Mouse (Mus musculus) liver, embryonic 14.5 days (tissue): Measurements from ENCODE around the gene Cyp2c55. TPM values are rescaled to one million over a fixed set of nuclear protein-coding genes. Genes with fewer than 3 reads are reported as not detected.

Source experiments
- ATAC-seq: fragments of 200-750 bp; cut with Nextera tagmentation; 2 replicates; pipeline ENCODE4 v1.8.0; 2017; ENCODE audit warnings: moderate number of reproducible peaks, mild to moderate bottlenecking, moderate library complexity; ENCODE audit not compliant: insufficient read depth
- DNase-seq, 3 experiments: peaks; one replicate each; pipeline ENCODE4 v3.0.0-alpha.2; 2012 to 2013; ENCODE audit warnings: low read depth in 3 of 3, low spot score in 3 of 3
- H3K27ac ChIP-seq: fragments of 300-500 bp; sonication (generic); 2 replicates; pipeline ENCODE4 v1.5.1; 2014; ENCODE audit warnings: moderate library complexity, mild to moderate bottlenecking, control low read depth, inconsistent platforms
- H3K27me3 ChIP-seq: fragments of 300-500 bp; sonication (generic); 2 replicates; pipeline ENCODE4 v1.6.1; 2014; ENCODE audit warnings: mild to moderate bottlenecking, low read length, moderate library complexity; ENCODE audit not compliant: control insufficient read depth, insufficient read depth
- H3K36me3 ChIP-seq: fragments of 300-500 bp; sonication (generic); replicated peaks from 2 replicates; pipeline ENCODE4 v1.6.1; 2014; ENCODE audit warnings: low read depth; ENCODE audit not compliant: control insufficient read depth, insufficient read depth
- H3K4me1 ChIP-seq, 2 experiments: fragments of 200-500 bp in 1 of 2; fragments of 300-500 bp in 1 of 2; sonication (generic) in 1 of 2; replicated peaks; 2 replicates each; pipeline ENCODE4 v1.6.1; 2012 to 2014; ENCODE audit warnings: antibody characterized with exemption in 1 of 2, inconsistent platforms in 1 of 2, low read length in 1 of 2; ENCODE audit not compliant: control insufficient read depth in 2 of 2, insufficient read depth in 2 of 2
- H3K4me2 ChIP-seq: fragments of 300-500 bp; sonication (generic); 2 replicates; pipeline ENCODE4 v1.6.1; 2014; ENCODE audit warnings: low read depth, mild to moderate bottlenecking, control low read depth, moderate library complexity
- H3K4me3 ChIP-seq, 2 experiments: fragments of 200-500 bp in 1 of 2; fragments of 300-500 bp in 1 of 2; sonication (generic) in 1 of 2; 2 replicates each; pipeline ENCODE4 v1.5.1; 2012 to 2014; ENCODE audit warnings: low read depth in 2 of 2, low read length in 2 of 2, mild to moderate bottlenecking in 2 of 2, control low read depth in 1 of 2, inconsistent platforms in 1 of 2, moderate library complexity in 1 of 2; ENCODE audit not compliant: insufficient read depth in 1 of 2
- H3K9ac ChIP-seq: fragments of 300-500 bp; sonication (generic); replicated peaks from 2 replicates; pipeline ENCODE4 v1.6.1; 2014; ENCODE audit warnings: mild to moderate bottlenecking, control low read depth, moderate library complexity
- H3K9me3 ChIP-seq: fragments of 300-500 bp; sonication (generic); 2 replicates; pipeline ENCODE4 v1.6.1; 2016; ENCODE audit warnings: low read length, mixed read lengths; ENCODE audit not compliant: control insufficient read depth
- CTCF ChIP-seq: IDR thresholded peaks from 2 replicates; pipeline ENCODE4 v1.5.1; 2016; ENCODE audit warnings: antibody characterized with exemption, low read depth, control low read depth
- EP300 ChIP-seq: IDR thresholded peaks from 2 replicates; pipeline ENCODE4 v1.6.1; 2016; ENCODE audit warnings: antibody characterized with exemption, low read depth
- WGBS: fragments of 180-500 bp; shearing (Covaris S2); extraction: QIAGEN DNeasy Blood & Tissue Kit; methylation state at CpG from one replicate; pipeline ENCODE4 v1.1.7; 2014; ENCODE audit not compliant: insufficient replicate concordance; 5-methylcytosine and 5-hydroxymethylcytosine counted together
- polyA plus RNA-seq, 2 experiments: library from polyadenylated mRNA; depleted of rRNA in 1 of 2; stranded (reverse) in 1 of 2; unstranded in 1 of 2; fragments of >200 nt; fragmentation: Nextera tagmentation in 1 of 2; extraction: Ambion mirVana in 1 of 2; gene quantifications; 2 replicates each; pipeline versions ENCODE4 v1.2.1 to v1.2.3; 2012 to 2014

Gene Cyp2c55
- polyA plus RNA-seq (2012; rRNA removed) (0.02 and 0.03 TPM in 2 replicates), polyA plus RNA-seq (2014; fragmentation: Nextera tagmentation; extraction: Ambion mirVana) (not detected in 2 replicates)

- Histone ChIP-seq H3K27ac (no peak within 1 kb of the TSS), H3K27me3 (no peaks in the 10 kb centered on the region), H3K9me3 (no peaks in the 10 kb centered on the region), H3K36me3 (no peaks in the 10 kb centered on the region), H3K4me1 (no peaks in the 10 kb centered on the region), H3K9ac (no peak within 1 kb of the TSS), H3K4me3 (no peak within 1 kb of the TSS), H3K4me2 (no peak within 1 kb of the TSS)
- DNase-seq = no peak
- TF ChIP-seq CTCF (no peak), EP300 (no peak)
- ATAC-seq = no peak
These were observed at the start of gene Cyp2c55 for GRCm38 (mm10) chr19:39006715-39007114. TSS of gene Cyp2c55 (plus strand) at chr19:39007019.

DNA sequence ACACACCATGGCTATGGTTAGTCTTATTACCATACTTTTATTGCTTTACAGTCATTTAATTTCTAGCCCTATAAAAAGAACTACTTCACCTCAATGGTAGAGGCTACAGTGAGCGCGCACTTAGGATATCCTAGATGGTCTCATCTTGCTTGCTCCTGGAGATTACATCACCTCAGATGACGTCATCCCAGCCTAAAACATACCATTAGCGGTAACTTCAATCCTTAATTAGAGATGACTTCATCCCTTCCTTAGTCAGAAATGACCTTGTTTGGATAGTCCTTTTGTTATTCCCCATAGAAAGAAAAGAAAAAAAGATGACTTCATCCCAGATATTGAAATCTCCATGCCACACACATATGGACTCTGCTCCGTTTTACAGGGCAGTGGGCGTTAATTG is 36.1 kb upstream of the Cyp2c55 start:
- DNase-seq (no peak), ATAC-seq (no peak)
- H3K27me3 ChIP-seq = no peaks in the 10 kb centered on the region
- H3K4me2 ChIP-seq = no peak overlapping the region
- H3K9ac ChIP-seq = no peak overlapping the region
- 83% methylated on average over 6 of the region's 6 CpGs for WGBS
- H3K4me3 ChIP-seq = no peak overlapping the region
- no peak for TF ChIP-seq CTCF
- no peak for TF ChIP-seq EP300
- no peak overlapping the region for H3K27ac ChIP-seq
- H3K4me1 ChIP-seq = no peaks in the 10 kb centered on the region
- H3K36me3 ChIP-seq = peaks cover 23% of the 10 kb centered on the region
- H3K9me3 ChIP-seq = no peaks in the 10 kb centered on the region

GRCm38 (mm10) chr19:38972581-38972980 is 34.2 kb upstream of the Cyp2c55 start:
- no peak overlapping the region for H3K9ac ChIP-seq
- H3K4me1 ChIP-seq = no peaks in the 10 kb centered on the region
- H3K9me3 ChIP-seq = no peaks in the 10 kb centered on the region
- TF ChIP-seq CTCF (no peak), EP300 (no peak)
- DNase-seq (no peak), ATAC-seq (no peak)
- H3K4me3 ChIP-seq = no peak overlapping the region
- H3K4me2 ChIP-seq = no peak overlapping the region
- WGBS = 65% methylated on average over 5 of the region's 5 CpGs
- H3K36me3 ChIP-seq = peaks cover 14% of the 10 kb centered on the region
- H3K27me3 ChIP-seq = no peaks in the 10 kb centered on the region
- H3K27ac ChIP-seq = no peak overlapping the region

DNA sequence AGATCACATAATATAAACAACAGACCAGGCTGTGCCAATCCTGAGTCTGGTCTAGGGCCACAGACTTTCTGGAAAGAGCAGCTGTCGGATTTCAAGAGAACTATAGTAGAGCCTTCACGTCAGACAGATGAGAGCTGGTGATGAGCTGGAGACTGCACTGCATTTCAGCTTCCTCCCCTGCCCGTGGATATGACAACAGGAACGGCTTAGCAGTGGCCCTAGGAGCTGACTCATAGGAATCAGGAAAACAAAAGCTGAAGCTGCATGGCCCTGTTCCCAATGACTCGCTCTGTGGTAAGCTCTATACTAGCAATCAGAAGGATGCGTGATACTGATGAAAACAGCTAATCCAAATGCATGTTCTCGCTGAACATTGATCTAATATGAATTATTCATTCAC is 33.2 kb upstream of the Cyp2c55 start:
- DNase-seq (no peak), ATAC-seq (no peak)
- WGBS = 47% methylated on average over 7 of the region's 7 CpGs
- no peak overlapping the region for H3K9ac ChIP-seq
- no peaks in the 10 kb centered on the region for H3K4me1 ChIP-seq
- no peak overlapping the region for H3K4me3 ChIP-seq
- no peaks in the 10 kb centered on the region for H3K9me3 ChIP-seq
- TF ChIP-seq CTCF (no peak), EP300 (no peak)
- no peak overlapping the region for H3K4me2 ChIP-seq
- peaks cover 10% of the 10 kb centered on the region for H3K36me3 ChIP-seq
- no peaks in the 10 kb centered on the region for H3K27me3 ChIP-seq
- H3K27ac ChIP-seq = no peak overlapping the region

DNA sequence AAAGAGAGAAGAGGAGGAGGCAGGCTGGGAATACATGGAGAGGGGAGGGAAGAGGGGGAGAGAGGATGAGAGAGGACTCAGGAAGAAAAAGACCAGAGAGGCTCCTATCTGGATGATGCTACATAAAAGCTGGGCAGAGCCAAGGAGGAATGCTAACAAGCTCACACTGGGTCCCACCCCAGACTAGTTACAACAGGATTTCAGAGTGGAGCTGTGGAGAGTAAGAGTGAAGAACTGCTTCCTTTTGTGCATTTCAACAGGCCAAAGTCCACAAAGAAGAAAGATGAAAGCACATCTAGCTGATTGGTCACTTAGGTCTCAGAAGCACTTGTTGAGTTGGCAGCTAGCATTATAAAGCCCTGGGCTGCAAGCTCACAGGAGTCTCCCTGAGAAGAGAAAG is 30.6 kb upstream of the Cyp2c55 start:
- ATAC-seq (no peak), DNase-seq (no peak)
- H3K27me3 ChIP-seq = no peaks in the 10 kb centered on the region
- no peak overlapping the region for H3K4me2 ChIP-seq
- no peak overlapping the region for H3K9ac ChIP-seq
- no peaks in the 10 kb centered on the region for H3K4me1 ChIP-seq
- no peak overlapping the region for H3K27ac ChIP-seq
- H3K4me3 ChIP-seq = no peak overlapping the region
- peaks cover 4% of the 10 kb centered on the region for H3K36me3 ChIP-seq
- no peaks in the 10 kb centered on the region for H3K9me3 ChIP-seq
- TF ChIP-seq EP300 (no peak), CTCF (no peak)
